Mouse (Mus musculus) kidney, adult 18-20 months (tissue): ENCODE results near the gene Tubgcp2.

Experiments
- DNase-seq: peaks from one replicate; pipeline ENCODE4 v3.0.0; 2021

Tubgcp2 gene

GRCm38 (mm10) chr7:140036281-140037170 is at the start of gene Tubgcp2, which contains the start of gene Zfp511:
TSS of gene Tubgcp2 (minus strand) at chr7:140036669.
TSS of gene Zfp511 (plus strand) at chr7:140036391.
- DNase-seq = peak; percentile 98

- no peak for DNase-seq
Observed at GRCm38 (mm10) chr7:140082242-140082678, 45.8 kb upstream of the Tubgcp2 start, which contains the start of gene Caly. TSS of gene Caly (minus strand) at chr7:140082548.

- DNase-seq = no peak
Observed at GRCm38 (mm10) chr7:140081408-140082241, 45.2 kb upstream of the Tubgcp2 start.

- DNase-seq = peak; percentile 71
Observed at GRCm38 (mm10) chr7:140080503-140081156, 44.2 kb upstream of the Tubgcp2 start.

- DNase-seq = peak; percentile 76
Observed at GRCm38 (mm10) chr7:140078711-140079110, 42.2 kb upstream of the Tubgcp2 start.

GRCm38 (mm10) chr7:140077698-140078097 is 41.2 kb upstream of the Tubgcp2 start:
- DNase-seq = no peak

GRCm38 (mm10) chr7:140070042-140070711 is 33.7 kb upstream of the Tubgcp2 start:
- no peak for DNase-seq

- no peak for DNase-seq
Observed at GRCm38 (mm10) chr7:140067397-140067796, 30.9 kb upstream of the Tubgcp2 start.

GRCm38 (mm10) chr7:140063092-140063491 is 26.6 kb upstream of the Tubgcp2 start:
- peak; percentile 70 for DNase-seq

GRCm38 (mm10) chr7:140062307-140062706 is 25.8 kb upstream of the Tubgcp2 start:
- peak; percentile 20 for DNase-seq

- no peak for DNase-seq
Observed at GRCm38 (mm10) chr7:140061832-140062130, 25.3 kb upstream of the Tubgcp2 start.

- DNase-seq = peak; percentile 34
Observed at GRCm38 (mm10) chr7:140060936-140061831, 24.7 kb upstream of the Tubgcp2 start.

- DNase-seq = no peak
Observed at GRCm38 (mm10) chr7:140059601-140060000, 23.1 kb upstream of the Tubgcp2 start.

GRCm38 (mm10) chr7:140058528-140058927 is 22.1 kb upstream of the Tubgcp2 start:
- no peak for DNase-seq

- DNase-seq = peak; percentile 38
Observed at GRCm38 (mm10) chr7:140057413-140058407, 21.2 kb upstream of the Tubgcp2 start.

- DNase-seq = no peak
Observed at GRCm38 (mm10) chr7:140054124-140054523, 17.7 kb upstream of the Tubgcp2 start.

GRCm38 (mm10) chr7:140049115-140049689 is 12.7 kb upstream of the Tubgcp2 start:
- peak; percentile 34 for DNase-seq

- DNase-seq = no peak
Observed at GRCm38 (mm10) chr7:140048361-140049114, 12.1 kb upstream of the Tubgcp2 start, which contains the start of gene Msx3. TSS of gene Msx3 (minus strand) at chr7:140049089.

- DNase-seq = peak; percentile 7
Observed at GRCm38 (mm10) chr7:140047811-140048311, 11.4 kb upstream of the Tubgcp2 start.
